Mouse (Mus musculus) G1E (cell line): Measurements from ENCODE around the gene Plod2. TPM values are rescaled to one million over a fixed set of nuclear protein-coding genes. Genes with fewer than 3 reads are reported as not detected.

Experiments
- ATAC-seq: 2 replicates; pipeline ENCODE4 v1.8.0; 2016; ENCODE audit warnings: mild to moderate bottlenecking; ENCODE audit not compliant: insufficient number of reproducible peaks, poor library complexity, low FRiP score, severe bottlenecking; ENCODE audit errors: extremely low read depth
- DNase-seq: peaks from one replicate; pipeline ENCODE4 v3.0.0; 2012; ENCODE audit warnings: low spot score
- H3K27me3 ChIP-seq: 2 replicates; pipeline ENCODE4 v1.6.1; 2012; ENCODE audit warnings: mild to moderate bottlenecking, low read length, inconsistent platforms; ENCODE audit not compliant: insufficient read depth
- H3K36me3 ChIP-seq: replicated peaks from 2 replicates; pipeline ENCODE3; 2012; ENCODE audit warnings: mild to moderate bottlenecking, inconsistent platforms
- H3K4me1 ChIP-seq: 2 replicates; pipeline ENCODE4 v1.6.1; 2012; ENCODE audit warnings: low read depth, low read length, inconsistent platforms, mixed read lengths; ENCODE audit not compliant: insufficient read depth
- H3K4me3 ChIP-seq: 2 replicates; pipeline ENCODE4 v1.5.1; 2012; ENCODE audit warnings: low read depth, mild to moderate bottlenecking, inconsistent platforms, low read length, moderate library complexity, mixed read lengths
- H3K9me3 ChIP-seq: replicated peaks from 2 replicates; pipeline ENCODE4 v1.6.1; 2012; ENCODE audit warnings: inconsistent platforms
- CTCF ChIP-seq: IDR thresholded peaks from 2 replicates; pipeline ENCODE4 v1.5.1; 2012; ENCODE audit warnings: low read depth, low read length, inconsistent platforms, mixed read lengths
- GATA1 ChIP-seq: IDR thresholded peaks from 2 replicates; pipeline ENCODE4 v1.6.1; 2012; ENCODE audit warnings: borderline replicate concordance, low read length, inconsistent platforms, mixed read lengths
- GATA2 ChIP-seq: IDR thresholded peaks from 2 replicates; pipeline ENCODE4 v1.6.1; 2012; ENCODE audit warnings: low read depth, low read length, inconsistent platforms, borderline replicate concordance
- POLR2AphosphoS5 ChIP-seq: IDR thresholded peaks from 2 replicates; pipeline ENCODE4 v1.6.1; 2012; ENCODE audit warnings: low read depth, low read length, inconsistent platforms; ENCODE audit not compliant: insufficient replicate concordance
- TAL1 ChIP-seq: conservative IDR thresholded peaks from 2 replicates; pipeline ENCODE4 v1.6.1; 2012; ENCODE audit warnings: low read depth, low read length, inconsistent platforms, mixed read lengths
- polyA plus RNA-seq: library from polyadenylated mRNA; stranded (reverse); fragments of >175 nt; gene quantifications from 2 replicates; pipeline ENCODE4 v1.2.3, GENCODE M21; 2012
- total RNA-seq, 2 experiments: library from RNA; stranded (forward) in 1 of 2; stranded (reverse) in 1 of 2; fragments of 200-1000 nt in 1 of 2; fragments of >200 nt in 1 of 2; fragmentation: Nextera tagmentation in 1 of 2; gene quantifications; 2 replicates each; pipeline ENCODE4 v1.2.3; 2014 to 2017

Plod2 gene
- total and polyA plus RNA-seq, 3 experiments: 4.9 to 155 (median 123) TPM

GRCm38 (mm10) chr9:92592757-92593156 lies 50.7 kb downstream of the Plod2 start:
- H3K36me3 ChIP-seq: peaks cover 58% of the 10 kb centered on the region
- peaks cover 2% of the 10 kb centered on the region; the same call in 1 of the 2 replicates for H3K4me1 ChIP-seq
- H3K4me3 ChIP-seq: no peak overlapping the region
- no peaks in the 10 kb centered on the region for H3K27me3 ChIP-seq
- no peak for ATAC-seq
- TF ChIP-seq GATA2: no peak
- TF ChIP-seq POLR2AphosphoS5: no peak
- TF ChIP-seq GATA1: no peak
- no peak for TF ChIP-seq CTCF
- TF ChIP-seq TAL1: no peak
- no peak for DNase-seq
- H3K9me3 ChIP-seq: no peaks in the 10 kb centered on the region

DNA sequence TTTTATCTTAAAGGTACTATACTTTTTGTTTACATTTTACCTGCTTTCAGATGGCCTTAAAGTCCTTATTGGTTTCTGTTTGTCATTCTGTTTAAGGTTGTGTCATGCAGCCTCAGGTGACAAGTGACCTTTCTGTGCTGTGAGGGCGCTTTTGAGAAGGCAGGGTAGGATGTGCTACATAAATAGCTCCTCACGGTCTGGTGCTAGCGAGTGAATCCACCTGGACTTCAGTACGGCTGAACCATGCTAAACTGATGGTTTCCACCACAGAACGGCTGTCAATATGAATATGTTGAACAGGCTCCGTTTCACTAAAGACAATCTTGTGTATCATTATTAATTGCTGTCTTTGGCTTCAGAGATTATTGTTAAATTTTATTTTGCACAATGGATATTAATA lies 52.5 kb downstream of the Plod2 start:
- no peaks in the 10 kb centered on the region for H3K9me3 ChIP-seq
- no peak overlapping the region for H3K4me3 ChIP-seq
- DNase-seq (no peak), ATAC-seq (no peak)
- TF ChIP-seq GATA2 (no peak), POLR2AphosphoS5 (no peak), GATA1 (no peak), TAL1 (no peak), CTCF (no peak)
- H3K4me1 ChIP-seq: peaks cover 2% of the 10 kb centered on the region; the same call in 1 of the 2 replicates
- no peaks in the 10 kb centered on the region for H3K27me3 ChIP-seq
- H3K36me3 ChIP-seq: peaks cover 51% of the 10 kb centered on the region

DNA sequence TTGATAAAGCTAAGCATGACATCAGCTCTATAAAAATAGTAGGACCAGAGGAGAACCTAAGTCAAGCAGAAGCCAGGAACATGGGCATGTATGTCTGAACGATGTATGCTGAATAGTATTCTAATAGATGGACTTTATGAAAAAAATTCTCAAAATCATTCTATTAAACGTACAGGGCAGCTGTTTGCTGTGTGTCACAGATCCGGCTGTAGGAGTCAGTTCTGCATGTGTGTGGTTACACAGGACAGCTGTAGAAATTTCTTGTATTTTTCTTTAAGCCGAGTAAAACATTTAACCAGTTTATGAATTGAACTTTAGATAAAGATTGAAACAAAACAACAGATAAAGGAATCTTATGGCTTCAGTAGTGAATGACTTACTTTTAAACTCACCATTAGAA lies 53.3 kb downstream of the Plod2 start:
- no peak overlapping the region for H3K4me3 ChIP-seq
- H3K4me1 ChIP-seq: peaks cover 2% of the 10 kb centered on the region; the same call in 1 of the 2 replicates
- H3K27me3 ChIP-seq: no peaks in the 10 kb centered on the region
- no peak for DNase-seq
- H3K36me3 ChIP-seq: peaks cover 52% of the 10 kb centered on the region
- TF ChIP-seq GATA1 (no peak), CTCF (no peak), TAL1 (no peak), GATA2 (no peak), POLR2AphosphoS5 (no peak)
- no peaks in the 10 kb centered on the region for H3K9me3 ChIP-seq
- no peak for ATAC-seq

DNA sequence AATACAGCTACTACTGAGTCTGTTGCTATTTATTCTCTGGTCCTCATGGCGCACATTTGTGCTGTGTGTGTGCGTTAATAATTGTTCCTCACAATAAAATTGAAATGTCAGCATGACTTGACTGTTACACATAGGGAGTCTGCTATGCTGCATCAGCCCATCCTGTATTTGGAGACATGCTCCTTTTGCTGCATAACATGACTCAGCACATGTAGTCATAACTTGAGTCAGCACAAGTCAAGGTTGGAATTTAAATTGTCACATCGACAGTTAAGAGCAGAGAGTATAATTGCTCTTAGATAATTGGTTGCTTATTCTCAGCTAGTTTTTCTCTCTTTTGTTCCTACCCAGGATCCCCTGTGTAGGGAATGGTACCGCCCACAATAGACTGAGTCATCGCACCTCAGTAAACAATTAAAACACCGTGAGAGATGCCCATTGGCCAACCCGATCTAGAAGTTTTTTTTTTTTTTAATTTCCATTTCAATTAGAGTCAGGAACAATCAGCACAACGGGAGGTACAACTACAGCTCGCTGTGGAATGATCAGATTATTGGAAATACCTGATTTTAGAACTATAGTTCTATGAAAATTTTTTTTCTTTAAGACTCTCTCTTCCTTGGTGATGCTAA lies 55.0 kb downstream of the Plod2 start:
- Histone ChIP-seq H3K4me3 (no peak overlapping the region), H3K4me1 (peaks cover 2% of the 10 kb centered on the region; the same call in 1 of the 2 replicates), H3K27me3 (no peaks in the 10 kb centered on the region), H3K36me3 (peaks cover 50% of the 10 kb centered on the region), H3K9me3 (no peaks in the 10 kb centered on the region)
- 0 out of 2 replicates have a peak, but pooled peaks have one; percentile 22 for ATAC-seq
- TF ChIP-seq POLR2AphosphoS5: no peak
- TF ChIP-seq TAL1: no peak
- DNase-seq: no peak

- DNase-seq (no peak), ATAC-seq (no peak)
- Histone ChIP-seq H3K27me3 (no peaks in the 10 kb centered on the region), H3K9me3 (no peaks in the 10 kb centered on the region), H3K36me3 (peaks cover 51% of the 10 kb centered on the region), H3K4me3 (no peak overlapping the region), H3K4me1 (no peaks in the 10 kb centered on the region)
- TF ChIP-seq TAL1: no peak
- TF ChIP-seq CTCF: no peak
- no peak for TF ChIP-seq GATA1
- TF ChIP-seq GATA2: no peak
- no peak for TF ChIP-seq POLR2AphosphoS5
Observed at GRCm38 (mm10) chr9:92597776-92598175, 55.8 kb downstream of the Plod2 start.

DNA sequence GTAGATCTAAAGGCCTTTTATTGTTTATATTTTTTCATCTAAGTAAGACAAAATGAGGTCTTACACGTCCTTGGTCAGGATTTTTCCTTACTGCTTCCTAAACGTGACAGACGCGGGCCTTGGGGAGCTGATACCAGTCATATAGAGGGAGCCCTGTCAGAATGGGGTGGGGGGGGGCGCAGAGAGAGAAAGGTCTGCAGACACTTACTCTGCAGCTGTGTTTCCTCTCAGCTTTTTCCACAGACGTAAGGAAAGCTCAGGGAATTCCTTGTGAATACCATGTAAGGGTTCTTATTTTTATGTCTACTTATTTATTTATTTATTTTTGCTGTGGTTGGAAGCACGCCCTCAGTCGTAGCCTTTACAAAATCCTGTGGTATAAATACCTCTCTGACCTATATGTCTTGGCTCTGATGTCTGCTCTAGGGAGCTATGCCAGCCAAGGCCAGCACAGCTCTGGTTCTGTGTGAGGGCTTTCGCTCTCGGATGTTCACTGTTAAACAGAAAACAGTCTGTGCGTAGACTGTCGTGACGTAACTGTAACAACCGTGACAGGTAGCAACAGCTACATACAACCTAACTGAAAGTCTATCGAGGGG lies 58.0 kb downstream of the Plod2 start:
- Histone ChIP-seq H3K36me3 (peaks cover 48% of the 10 kb centered on the region), H3K27me3 (no peaks in the 10 kb centered on the region), H3K9me3 (no peaks in the 10 kb centered on the region), H3K4me1 (no peaks in the 10 kb centered on the region), H3K4me3 (no peak overlapping the region)
- no peak for TF ChIP-seq POLR2AphosphoS5
- TF ChIP-seq GATA2: no peak
- no peak for TF ChIP-seq TAL1
- no peak for TF ChIP-seq CTCF
- no peak for TF ChIP-seq GATA1
- DNase-seq: no peak
- no peak for ATAC-seq
